Mouse (Mus musculus): ENCODE data around the gene Tinagl1.

GRCm38 (mm10) chr4:130125935-130126334 is 49.0 kb downstream of the Tinagl1 start:
- TF ChIP-seq CTCF (IDR thresholded peaks at IDR 0.05 in 2 of 3, conservative IDR thresholded peaks at IDR 0.05 in 1 of 3; ENCODE audit: control insufficient read depth in 1 of 3, insufficient read depth in 1 of 3, low read depth in 2 of 3, low read length in 3 of 3, poor library complexity in 1 of 3, severe bottlenecking in 1 of 3) (no peak), SMC3 (IDR thresholded peaks at IDR 0.05; ENCODE audit: low read depth, low read length) (no peak), EP300 (IDR thresholded peaks at IDR 0.05; ENCODE audit: low read depth in 1 of 2, low read length in 2 of 2) (no peak), ZNF384 (IDR thresholded peaks at IDR 0.05; ENCODE audit: low read depth, low read length) (no peak), E2F4 (IDR thresholded peaks at IDR 0.05; ENCODE audit: borderline replicate concordance, low read depth, low read length) (no peak)

Measured in MEL (cell line).